Mouse (Mus musculus): ENCODE measurements around the gene Thrb.
"Not testable (repeated sequence)": the region's sequence is repeated elsewhere in the genome, so short reads cannot be mapped to it uniquely, and the experiment has no call there.

Thrb gene

GRCm38 (mm10) chr14:17885320-17885719 lies 225.3 kb downstream of the Thrb start:
- DNase-seq = no peak

- no peak for DNase-seq
These were observed 234.7 kb downstream of the Thrb start for GRCm38 (mm10) chr14:17894791-17895190.

GRCm38 (mm10) chr14:17899733-17900413 lies 239.8 kb downstream of the Thrb start:
- DNase-seq = no peak

- DNase-seq = peak; percentile 9 to 12
These were observed 240.3 kb downstream of the Thrb start for GRCm38 (mm10) chr14:17900414-17900795.

- no peak for DNase-seq
These were observed 242.4 kb downstream of the Thrb start for GRCm38 (mm10) chr14:17902426-17902825.

GRCm38 (mm10) chr14:17903121-17903520 lies 243.1 kb downstream of the Thrb start:
- DNase-seq = no peak

GRCm38 (mm10) chr14:17904554-17904953 lies 244.5 kb downstream of the Thrb start:
- no peak for DNase-seq

GRCm38 (mm10) chr14:17905627-17906026 lies 245.6 kb downstream of the Thrb start:
- DNase-seq = no peak

GRCm38 (mm10) chr14:17906931-17907330 lies 246.9 kb downstream of the Thrb start:
- DNase-seq = no peak

GRCm38 (mm10) chr14:17911157-17911556 lies 251.1 kb downstream of the Thrb start:
- no peak for DNase-seq

- no peak for DNase-seq
These were observed 252.6 kb downstream of the Thrb start for GRCm38 (mm10) chr14:17912573-17913207.

- DNase-seq = no peak
These were observed 255.5 kb downstream of the Thrb start for GRCm38 (mm10) chr14:17915556-17915955.

GRCm38 (mm10) chr14:17916651-17917050 lies 256.6 kb downstream of the Thrb start:
- no peak for DNase-seq

- DNase-seq = no peak
These were observed 257.2 kb downstream of the Thrb start for GRCm38 (mm10) chr14:17917124-17917763.

- DNase-seq = no peak
These were observed 257.8 kb downstream of the Thrb start for GRCm38 (mm10) chr14:17917899-17918298.

GRCm38 (mm10) chr14:17922807-17923704 lies 263.0 kb downstream of the Thrb start:
- no peak for DNase-seq

- DNase-seq = peak; percentile 43 to 54
These were observed 267.4 kb downstream of the Thrb start for GRCm38 (mm10) chr14:17927469-17927868.

- no peak for DNase-seq
These were observed 269.5 kb downstream of the Thrb start for GRCm38 (mm10) chr14:17929585-17929984.

- no peak for DNase-seq
These were observed 273.4 kb downstream of the Thrb start for GRCm38 (mm10) chr14:17933475-17933874.

GRCm38 (mm10) chr14:17934779-17935178 lies 274.7 kb downstream of the Thrb start:
- DNase-seq = not testable (repeated sequence)

- no peak for DNase-seq
These were observed 294.0 kb downstream of the Thrb start for GRCm38 (mm10) chr14:17954038-17954437.

- no peak for DNase-seq
These were observed 299.8 kb downstream of the Thrb start for GRCm38 (mm10) chr14:17959901-17960300.

GRCm38 (mm10) chr14:17967117-17967726 lies 307.2 kb downstream of the Thrb start:
- DNase-seq = peak; percentile 48
